Mouse (Mus musculus): Measurements from ENCODE around the gene Gpr18. TPM values are rescaled to one million over a fixed set of nuclear protein-coding genes. Genes with fewer than 3 reads are reported as not detected.

Gpr18 gene
- total and polyA plus RNA-seq, 3 experiments: 0.16 to 2.2 (median 0.43) TPM

- no peak overlapping the region for H3K4me3 ChIP-seq
- DNase-seq: no peak
- peaks cover 3% of the 10 kb centered on the region for H3K4me1 ChIP-seq (ENCODE audit: control insufficient read depth, insufficient read depth, low read length)
- intact Hi-C loops (cut with DNase I): no loop called here
- H3K27ac ChIP-seq: no peak overlapping the region
- no peaks in the 10 kb centered on the region for H3K27me3 ChIP-seq (ENCODE audit: control insufficient read depth, insufficient read depth, low read length)
- no peak for TF ChIP-seq EP300 (IDR thresholded peaks at IDR 0.05; ENCODE audit: insufficient read depth, low read depth, low read length)
- no peak for TF ChIP-seq POLR2A (IDR thresholded peaks at IDR 0.05; ENCODE audit: insufficient read depth, low read depth, low read length)
- TF ChIP-seq CTCF (IDR thresholded peaks at IDR 0.05): no peak
- no peaks in the 10 kb centered on the region for H3K36me3 ChIP-seq (ENCODE audit: control insufficient read depth, insufficient read depth, low read length)
- H3K9ac ChIP-seq (ENCODE audit: low read depth, low read length): no peak overlapping the region
- WGBS: 94% methylated on average over 5 of the region's 5 CpGs
- no peaks in the 10 kb centered on the region for H3K79me2 ChIP-seq (replicated peaks; ENCODE audit: control insufficient read depth, insufficient read depth, low read length)
These were observed 36.4 kb upstream of the Gpr18 start for GRCm38 (mm10) chr14:121952046-121952400.

GRCm38 (mm10) chr14:121951399-121952045 lies 35.9 kb upstream of the Gpr18 start:
- H3K27me3 ChIP-seq (ENCODE audit: control insufficient read depth, insufficient read depth, low read length): no peaks in the 10 kb centered on the region
- H3K4me3 ChIP-seq: no peak overlapping the region
- H3K79me2 ChIP-seq (replicated peaks; ENCODE audit: control insufficient read depth, insufficient read depth, low read length): no peaks in the 10 kb centered on the region
- peaks cover 3% of the 10 kb centered on the region for H3K4me1 ChIP-seq (ENCODE audit: control insufficient read depth, insufficient read depth, low read length)
- TF ChIP-seq CTCF (IDR thresholded peaks at IDR 0.05) (no peak), POLR2A (IDR thresholded peaks at IDR 0.05; ENCODE audit: insufficient read depth, low read depth, low read length) (no peak), EP300 (IDR thresholded peaks at IDR 0.05; ENCODE audit: insufficient read depth, low read depth, low read length) (no peak)
- H3K36me3 ChIP-seq (ENCODE audit: control insufficient read depth, insufficient read depth, low read length): no peaks in the 10 kb centered on the region
- no peak overlapping the region for H3K27ac ChIP-seq
- H3K9ac ChIP-seq (ENCODE audit: low read depth, low read length): no peak overlapping the region
- WGBS: 55% methylated on average over 2 of the region's 2 CpGs
- DNase-seq: peak in 1 of 2 experiments; percentile 11
- intact Hi-C loops (cut with DNase I): no loop called here

GRCm38 (mm10) chr14:121949897-121950296 lies 34.3 kb upstream of the Gpr18 start:
- peaks cover 3% of the 10 kb centered on the region for H3K4me1 ChIP-seq (ENCODE audit: control insufficient read depth, insufficient read depth, low read length)
- intact Hi-C loops (cut with DNase I): no loop called here
- 81% methylated on average over 5 of the region's 5 CpGs for WGBS
- no peak overlapping the region for H3K4me3 ChIP-seq
- H3K36me3 ChIP-seq (ENCODE audit: control insufficient read depth, insufficient read depth, low read length): no peaks in the 10 kb centered on the region
- H3K9ac ChIP-seq (ENCODE audit: low read depth, low read length): no peak overlapping the region
- H3K27me3 ChIP-seq (ENCODE audit: control insufficient read depth, insufficient read depth, low read length): no peaks in the 10 kb centered on the region
- no peaks in the 10 kb centered on the region; the same call in 1 of the 2 replicates for H3K79me2 ChIP-seq (replicated peaks; ENCODE audit: control insufficient read depth, insufficient read depth, low read length)
- TF ChIP-seq EP300 (IDR thresholded peaks at IDR 0.05; ENCODE audit: insufficient read depth, low read depth, low read length): no peak
- no peak for TF ChIP-seq CTCF (IDR thresholded peaks at IDR 0.05)
- TF ChIP-seq POLR2A (IDR thresholded peaks at IDR 0.05; ENCODE audit: insufficient read depth, low read depth, low read length): no peak
- no peak overlapping the region for H3K27ac ChIP-seq
- peak in 1 of 2 experiments; percentile 1 for DNase-seq

- 98% methylated on average over 3 of the region's 3 CpGs for WGBS
- Histone ChIP-seq H3K79me2 (replicated peaks; ENCODE audit: control insufficient read depth, insufficient read depth, low read length) (no peaks in the 10 kb centered on the region; the same call in 1 of the 2 replicates), H3K27me3 (ENCODE audit: control insufficient read depth, insufficient read depth, low read length) (no peaks in the 10 kb centered on the region)
These were observed 33.9 kb upstream of the Gpr18 start for GRCm38 (mm10) chr14:121949436-121949835.

GRCm38 (mm10) chr14:121947966-121948365 lies 32.4 kb upstream of the Gpr18 start:
- Histone ChIP-seq H3K27me3 (ENCODE audit: control insufficient read depth, insufficient read depth, low read length) (no peaks in the 10 kb centered on the region), H3K4me1 (ENCODE audit: control insufficient read depth, insufficient read depth, low read length) (peaks cover 3% of the 10 kb centered on the region), H3K36me3 (ENCODE audit: control insufficient read depth, insufficient read depth, low read length) (no peaks in the 10 kb centered on the region), H3K4me3 (no peak overlapping the region), H3K9ac (ENCODE audit: low read depth, low read length) (no peak overlapping the region), H3K27ac (no peak overlapping the region), H3K79me2 (replicated peaks; ENCODE audit: control insufficient read depth, insufficient read depth, low read length) (no peaks in the 10 kb centered on the region; the same call in 1 of the 2 replicates)
- intact Hi-C loops (cut with DNase I): no loop called here
- peak in 1 of 2 experiments; percentile 0 for DNase-seq
- WGBS: 79% methylated on average over 3 of the region's 3 CpGs
- TF ChIP-seq POLR2A (IDR thresholded peaks at IDR 0.05; ENCODE audit: insufficient read depth, low read depth, low read length) (no peak), EP300 (IDR thresholded peaks at IDR 0.05; ENCODE audit: insufficient read depth, low read depth, low read length) (no peak), CTCF (IDR thresholded peaks at IDR 0.05) (no peak)

More at GRCm38 (mm10) chr14:121949436-121949835, 33.9 kb upstream of the Gpr18 start:
- no peak for DNase-seq
- intact Hi-C loops (cut with DNase I): no loop called here
- H3K36me3 ChIP-seq (ENCODE audit: control insufficient read depth, insufficient read depth, low read length): no peaks in the 10 kb centered on the region
- no peak overlapping the region for H3K4me3 ChIP-seq
- H3K27ac ChIP-seq: no peak overlapping the region
- TF ChIP-seq EP300 (IDR thresholded peaks at IDR 0.05; ENCODE audit: insufficient read depth, low read depth, low read length) (no peak), CTCF (IDR thresholded peaks at IDR 0.05) (no peak), POLR2A (IDR thresholded peaks at IDR 0.05; ENCODE audit: insufficient read depth, low read depth, low read length) (no peak)
- peaks cover 3% of the 10 kb centered on the region for H3K4me1 ChIP-seq (ENCODE audit: control insufficient read depth, insufficient read depth, low read length)
- no peak overlapping the region for H3K9ac ChIP-seq (ENCODE audit: low read depth, low read length)

- Histone ChIP-seq H3K36me3 (ENCODE audit: control insufficient read depth, insufficient read depth, low read length) (no peaks in the 10 kb centered on the region), H3K4me1 (ENCODE audit: control insufficient read depth, insufficient read depth, low read length) (peaks cover 3% of the 10 kb centered on the region), H3K27ac (no peak overlapping the region), H3K9ac (ENCODE audit: low read depth, low read length) (no peak overlapping the region), H3K79me2 (replicated peaks; ENCODE audit: control insufficient read depth, insufficient read depth, low read length) (no peaks in the 10 kb centered on the region; the same call in 1 of the 2 replicates), H3K27me3 (ENCODE audit: control insufficient read depth, insufficient read depth, low read length) (no peaks in the 10 kb centered on the region), H3K4me3 (no peak overlapping the region)
- DNase-seq: peak in 1 of 2 experiments; percentile 1
- 75% methylated on average over 8 of the region's 8 CpGs for WGBS
- intact Hi-C loops (cut with DNase I): no loop called here
- TF ChIP-seq EP300 (IDR thresholded peaks at IDR 0.05; ENCODE audit: insufficient read depth, low read depth, low read length) (no peak), POLR2A (IDR thresholded peaks at IDR 0.05; ENCODE audit: insufficient read depth, low read depth, low read length) (no peak), CTCF (IDR thresholded peaks at IDR 0.05) (no peak)
These were observed 31.7 kb upstream of the Gpr18 start for GRCm38 (mm10) chr14:121947201-121947760.

Measured in heart, adult 2 months (tissue).